Mouse (Mus musculus) forebrain, embryonic 15.5 days (tissue): Measurements from ENCODE around the gene Tmigd1. TPM values are rescaled to one million over a fixed set of nuclear protein-coding genes. Genes with fewer than 3 reads are reported as not detected.

Source experiments
- ATAC-seq: fragments of 200-750 bp; cut with Nextera tagmentation; replicated peaks from 2 replicates; pipeline ENCODE4 v1.8.0; 2017; ENCODE audit warnings: mild to moderate bottlenecking, moderate TSS enrichment, moderate library complexity
- H3K27ac ChIP-seq: fragments of 300-500 bp; sonication (generic); replicated peaks from 2 replicates; pipeline ENCODE4 v1.5.1; 2015; ENCODE audit warnings: mild to moderate bottlenecking, inconsistent platforms
- H3K27me3 ChIP-seq: fragments of 300-500 bp; sonication (generic); 2 replicates; pipeline ENCODE4 v1.6.1; 2015; ENCODE audit warnings: inconsistent platforms
- H3K36me3 ChIP-seq: fragments of 300-500 bp; sonication (generic); 2 replicates; pipeline ENCODE4 v1.6.1; 2015; ENCODE audit warnings: mild to moderate bottlenecking, inconsistent platforms
- H3K4me1 ChIP-seq: fragments of 300-500 bp; sonication (generic); 2 replicates; pipeline ENCODE4 v1.6.1; 2015; ENCODE audit warnings: inconsistent platforms
- H3K4me2 ChIP-seq: fragments of 300-500 bp; sonication (generic); replicated peaks from 2 replicates; pipeline ENCODE4 v1.6.1; 2015; ENCODE audit warnings: mild to moderate bottlenecking, inconsistent platforms
- H3K4me3 ChIP-seq: fragments of 300-500 bp; sonication (generic); 2 replicates; pipeline ENCODE4 v1.5.1; 2015; ENCODE audit warnings: mild to moderate bottlenecking, inconsistent platforms
- H3K9ac ChIP-seq: fragments of 300-500 bp; sonication (generic); replicated peaks from 2 replicates; pipeline ENCODE4 v1.6.1; 2015; ENCODE audit warnings: mild to moderate bottlenecking, inconsistent platforms
- H3K9me3 ChIP-seq: fragments of 300-500 bp; sonication (generic); 2 replicates; pipeline ENCODE4 v1.6.1; 2016; ENCODE audit warnings: inconsistent platforms
- WGBS: fragments of 180-500 bp; shearing (Covaris S2); methylation state at CpG from one replicate; pipeline ENCODE4 v1.1.7; 2015; ENCODE audit warnings: mixed read lengths; 5-methylcytosine and 5-hydroxymethylcytosine counted together
- polyA plus RNA-seq: library from polyadenylated mRNA; unstranded; fragments of >200 nt; fragmentation: Nextera tagmentation; extraction: Ambion mirVana; gene quantifications from 2 replicates; pipeline ENCODE4 v1.2.1, GENCODE M21; 2015

Gene Tmigd1
- polyA plus RNA-seq, 1 experiment from 2014 or later: not detected

- no peaks in the 10 kb centered on the region for H3K27me3 ChIP-seq
- H3K9me3 ChIP-seq: no peaks in the 10 kb centered on the region
- WGBS: 78% methylated on average over 10 of the region's 10 CpGs
- H3K36me3 ChIP-seq: no peaks in the 10 kb centered on the region
- no peak for ATAC-seq
- H3K9ac ChIP-seq: no peak overlapping the region
- H3K4me1 ChIP-seq: no peaks in the 10 kb centered on the region
- H3K4me3 ChIP-seq: no peak overlapping the region
- no peak overlapping the region for H3K4me2 ChIP-seq
- no peak overlapping the region for H3K27ac ChIP-seq
Measured at GRCm38 (mm10) chr11:76889339-76890164, 12.4 kb upstream of the Tmigd1 start.

- no peaks in the 10 kb centered on the region for H3K9me3 ChIP-seq
- WGBS: 94% methylated on average over 7 of the region's 7 CpGs
- H3K36me3 ChIP-seq: no peaks in the 10 kb centered on the region
- no peaks in the 10 kb centered on the region for H3K4me1 ChIP-seq
- no peak overlapping the region for H3K4me2 ChIP-seq
- H3K4me3 ChIP-seq: no peak overlapping the region
- H3K27me3 ChIP-seq: no peaks in the 10 kb centered on the region
- no peak overlapping the region for H3K27ac ChIP-seq
- no peak overlapping the region for H3K9ac ChIP-seq
- ATAC-seq: no peak
Measured at GRCm38 (mm10) chr11:76891171-76891570, 10.8 kb upstream of the Tmigd1 start.

GRCm38 (mm10) chr11:76891738-76892349 lies 10.1 kb upstream of the Tmigd1 start:
- Histone ChIP-seq H3K36me3 (no peaks in the 10 kb centered on the region), H3K9me3 (no peaks in the 10 kb centered on the region), H3K4me3 (no peak overlapping the region), H3K27me3 (no peaks in the 10 kb centered on the region), H3K9ac (no peak overlapping the region), H3K4me1 (no peaks in the 10 kb centered on the region), H3K27ac (no peak overlapping the region), H3K4me2 (no peak overlapping the region)
- ATAC-seq: no peak
- WGBS: 80% methylated on average over 4 of the region's 4 CpGs

GRCm38 (mm10) chr11:76892972-76893371 lies 9.0 kb upstream of the Tmigd1 start:
- H3K9ac ChIP-seq: no peak overlapping the region
- H3K4me2 ChIP-seq: no peak overlapping the region
- H3K36me3 ChIP-seq: no peaks in the 10 kb centered on the region
- H3K4me1 ChIP-seq: no peaks in the 10 kb centered on the region
- no peak overlapping the region for H3K27ac ChIP-seq
- ATAC-seq: no peak
- H3K9me3 ChIP-seq: no peaks in the 10 kb centered on the region
- no peak overlapping the region for H3K4me3 ChIP-seq
- no peaks in the 10 kb centered on the region for H3K27me3 ChIP-seq
- WGBS: 84% methylated on average over 3 of the region's 3 CpGs

GRCm38 (mm10) chr11:76893570-76893969 lies 8.4 kb upstream of the Tmigd1 start:
- no peak overlapping the region for H3K27ac ChIP-seq
- H3K4me2 ChIP-seq: no peak overlapping the region
- no peaks in the 10 kb centered on the region for H3K4me1 ChIP-seq
- no peak for ATAC-seq
- H3K4me3 ChIP-seq: no peak overlapping the region
- no peaks in the 10 kb centered on the region for H3K36me3 ChIP-seq
- no peaks in the 10 kb centered on the region for H3K27me3 ChIP-seq
- H3K9ac ChIP-seq: no peak overlapping the region
- no peaks in the 10 kb centered on the region for H3K9me3 ChIP-seq
- WGBS: 52% methylated on average over 4 of the region's 4 CpGs

- no peaks in the 10 kb centered on the region for H3K36me3 ChIP-seq
- WGBS: 33% methylated on average over 5 of the region's 5 CpGs
- no peak overlapping the region for H3K4me3 ChIP-seq
- H3K27me3 ChIP-seq: no peaks in the 10 kb centered on the region
- no peak overlapping the region for H3K27ac ChIP-seq
- H3K9me3 ChIP-seq: no peaks in the 10 kb centered on the region
- H3K4me1 ChIP-seq: no peaks in the 10 kb centered on the region
- ATAC-seq: no peak
- H3K4me2 ChIP-seq: no peak overlapping the region
- no peak overlapping the region for H3K9ac ChIP-seq
Measured at GRCm38 (mm10) chr11:76894240-76894639, 7.7 kb upstream of the Tmigd1 start.

- H3K27me3 ChIP-seq: no peaks in the 10 kb centered on the region
- no peaks in the 10 kb centered on the region for H3K4me1 ChIP-seq
- no peaks in the 10 kb centered on the region for H3K9me3 ChIP-seq
- no peak for ATAC-seq
- no peak overlapping the region for H3K9ac ChIP-seq
- H3K4me2 ChIP-seq: no peak overlapping the region
- 80% methylated on average over 6 of the region's 6 CpGs for WGBS
- H3K36me3 ChIP-seq: no peaks in the 10 kb centered on the region
- no peak overlapping the region for H3K4me3 ChIP-seq
- no peak overlapping the region for H3K27ac ChIP-seq
Measured at GRCm38 (mm10) chr11:76896360-76896759, 5.6 kb upstream of the Tmigd1 start.

- no peaks in the 10 kb centered on the region for H3K36me3 ChIP-seq
- no peaks in the 10 kb centered on the region for H3K9me3 ChIP-seq
- H3K4me2 ChIP-seq: no peak overlapping the region
- H3K9ac ChIP-seq: no peak overlapping the region
- H3K27ac ChIP-seq: no peak overlapping the region
- no peaks in the 10 kb centered on the region for H3K4me1 ChIP-seq
- H3K27me3 ChIP-seq: no peaks in the 10 kb centered on the region
- 76% methylated on average over 1 of the region's 1 CpGs for WGBS
- no peak for ATAC-seq
- H3K4me3 ChIP-seq: no peak overlapping the region
Measured at GRCm38 (mm10) chr11:76897126-76897525, 4.8 kb upstream of the Tmigd1 start.

- 43% methylated on average over 3 of the region's 3 CpGs for WGBS
- Histone ChIP-seq H3K9ac (no peak overlapping the region), H3K36me3 (no peaks in the 10 kb centered on the region)
Measured at GRCm38 (mm10) chr11:76897871-76898270, 4.1 kb upstream of the Tmigd1 start.

GRCm38 (mm10) chr11:76898751-76899150 lies 3.2 kb upstream of the Tmigd1 start:
- ATAC-seq: no peak
- Histone ChIP-seq H3K27ac (no peak overlapping the region), H3K9me3 (no peaks in the 10 kb centered on the region), H3K4me3 (no peak overlapping the region), H3K4me1 (no peaks in the 10 kb centered on the region), H3K27me3 (no peaks in the 10 kb centered on the region), H3K36me3 (no peaks in the 10 kb centered on the region), H3K9ac (no peak overlapping the region), H3K4me2 (no peak overlapping the region)
- WGBS: 91% methylated on average over 3 of the region's 3 CpGs

More at GRCm38 (mm10) chr11:76897871-76898270, 4.1 kb upstream of the Tmigd1 start:
- Histone ChIP-seq H3K27ac (no peak overlapping the region), H3K27me3 (no peaks in the 10 kb centered on the region), H3K4me2 (no peak overlapping the region), H3K4me3 (no peak overlapping the region), H3K4me1 (no peaks in the 10 kb centered on the region), H3K9me3 (no peaks in the 10 kb centered on the region)
- no peak for ATAC-seq

GRCm38 (mm10) chr11:76899758-76900738 lies 1.9 kb upstream of the Tmigd1 start:
- no peak for ATAC-seq
- Histone ChIP-seq H3K9me3 (no peaks in the 10 kb centered on the region), H3K4me1 (no peaks in the 10 kb centered on the region), H3K36me3 (no peaks in the 10 kb centered on the region), H3K4me2 (no peak overlapping the region), H3K27ac (no peak overlapping the region), H3K4me3 (no peak overlapping the region), H3K27me3 (no peaks in the 10 kb centered on the region), H3K9ac (no peak overlapping the region)
- 66% methylated on average over 5 of the region's 5 CpGs for WGBS

GRCm38 (mm10) chr11:76904340-76904739 lies 2.4 kb downstream of the Tmigd1 start:
- no peak overlapping the region for H3K9ac ChIP-seq
- H3K4me2 ChIP-seq: no peak overlapping the region
- H3K36me3 ChIP-seq: no peaks in the 10 kb centered on the region
- no peaks in the 10 kb centered on the region for H3K9me3 ChIP-seq
- WGBS: 85% methylated on average over 2 of the region's 2 CpGs
- ATAC-seq: no peak
- H3K27ac ChIP-seq: no peak overlapping the region
- no peak overlapping the region for H3K4me3 ChIP-seq
- no peaks in the 10 kb centered on the region for H3K4me1 ChIP-seq
- no peaks in the 10 kb centered on the region for H3K27me3 ChIP-seq
